Mouse (Mus musculus): ENCODE measurements at regions not wholly inside any gene's neighbourhood (a gene's known extent, or its start where the extent isn't known, plus 50 kb on each side); places are given as distances from the start of the nearest gene placed in this dataset.

DNA sequence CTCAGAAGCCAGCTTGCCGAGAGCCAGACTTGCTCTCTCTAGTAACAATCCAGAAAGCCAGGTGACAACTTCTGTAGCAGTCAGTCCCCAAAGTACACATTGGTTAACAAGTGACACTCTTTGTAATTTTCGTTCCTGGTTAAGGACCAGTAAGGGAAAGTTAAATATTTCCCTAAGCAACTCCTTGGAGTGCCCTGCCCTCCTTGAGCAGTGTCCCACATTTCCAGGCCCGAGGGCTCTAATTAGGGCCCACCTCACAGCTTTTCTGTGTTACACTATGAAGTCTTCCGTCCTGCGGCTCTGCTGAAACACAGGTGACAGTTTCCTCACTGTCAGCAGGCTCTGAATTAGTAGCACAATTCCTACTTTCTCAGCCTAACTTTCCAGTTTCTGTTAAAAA is 194.9 kb downstream of the Fam169b start:
- H3K9me3 ChIP-seq = no peaks in the 10 kb centered on the region
- WGBS = 78% methylated on average over 5 of the region's 5 CpGs
- no peak for DNase-seq (ENCODE audit: low spot score)
- no peaks in the 10 kb centered on the region for H3K36me3 ChIP-seq
- no peaks in the 10 kb centered on the region for H3K27me3 ChIP-seq (ENCODE audit: insufficient read depth, poor library complexity, severe bottlenecking)
- no peak overlapping the region for H3K27ac ChIP-seq
- peaks cover 23% of the 10 kb centered on the region for H3K4me1 ChIP-seq
- no peak overlapping the region for H3K4me3 ChIP-seq

DNA sequence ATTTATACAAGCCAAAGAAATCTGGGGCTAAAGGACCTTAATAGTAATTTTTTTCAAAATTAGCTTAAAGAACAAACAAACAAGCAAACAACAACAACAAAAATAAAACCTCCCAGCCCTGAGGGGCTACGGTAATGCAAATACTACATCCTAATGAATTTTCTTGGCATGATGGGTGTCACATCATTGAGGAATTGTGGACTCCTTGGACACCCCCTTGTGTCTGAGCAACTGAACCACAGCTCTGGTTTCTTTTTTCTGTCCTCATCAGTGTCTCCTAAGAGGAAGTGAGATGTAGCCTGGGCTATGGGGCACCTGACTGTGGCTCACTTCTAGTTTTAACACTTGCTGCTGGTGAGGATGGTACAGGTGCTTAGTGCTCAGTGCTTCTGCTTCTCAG is 184.2 kb downstream of the Fam169b start:
- Histone ChIP-seq H3K4me3 (no peak overlapping the region), H3K36me3 (no peaks in the 10 kb centered on the region), H3K27me3 (ENCODE audit: insufficient read depth, poor library complexity, severe bottlenecking) (no peaks in the 10 kb centered on the region), H3K9me3 (no peaks in the 10 kb centered on the region), H3K27ac (no peak overlapping the region), H3K4me1 (peaks cover 6% of the 10 kb centered on the region)
- DNase-seq (ENCODE audit: low spot score) = no peak
- WGBS = 89% methylated on average over 1 of the region's 1 CpGs

DNA sequence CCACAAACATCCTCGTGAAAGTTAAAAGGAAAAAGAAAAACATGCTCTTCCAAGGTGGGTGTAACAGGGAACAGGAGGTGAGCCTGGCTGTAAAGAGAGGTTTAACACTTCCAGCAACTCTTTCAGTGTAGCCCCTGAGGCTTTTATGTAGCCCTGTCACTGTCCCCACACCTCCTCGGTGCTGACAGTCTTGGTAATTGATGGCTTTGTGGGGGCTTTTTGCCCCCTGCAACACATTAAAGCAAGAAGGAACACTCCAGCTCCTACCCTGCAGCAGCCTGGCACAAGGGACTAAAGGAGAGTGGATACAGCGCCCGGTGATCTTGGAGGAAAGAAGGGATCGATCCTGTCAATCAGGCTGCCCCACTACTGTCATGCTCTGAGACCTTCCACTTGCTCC is 181.8 kb downstream of the Fam169b start:
- DNase-seq (ENCODE audit: low spot score) = no peak
- no peak overlapping the region for H3K27ac ChIP-seq
- no peaks in the 10 kb centered on the region for H3K27me3 ChIP-seq (ENCODE audit: insufficient read depth, poor library complexity, severe bottlenecking)
- H3K36me3 ChIP-seq = no peaks in the 10 kb centered on the region
- H3K4me1 ChIP-seq = peaks cover 6% of the 10 kb centered on the region
- no peak overlapping the region for H3K4me3 ChIP-seq
- H3K9me3 ChIP-seq = no peaks in the 10 kb centered on the region
- 27% methylated on average over 5 of the region's 5 CpGs for WGBS

- H3K4me3 ChIP-seq = no peak overlapping the region
- H3K9me3 ChIP-seq = no peaks in the 10 kb centered on the region
- no peaks in the 10 kb centered on the region for H3K36me3 ChIP-seq
- no peaks in the 10 kb centered on the region for H3K27me3 ChIP-seq (ENCODE audit: insufficient read depth, poor library complexity, severe bottlenecking)
- no peak for DNase-seq (ENCODE audit: low spot score)
- WGBS = 88% methylated on average over 8 of the region's 8 CpGs
- no peak overlapping the region for H3K27ac ChIP-seq
- H3K4me1 ChIP-seq = peaks cover 6% of the 10 kb centered on the region
Observed at GRCm38 (mm10) chr7:68453028-68453692, 179.5 kb downstream of the Fam169b start.

GRCm38 (mm10) chr7:68444426-68445095 is 170.9 kb downstream of the Fam169b start:
- Histone ChIP-seq H3K27ac (no peak overlapping the region), H3K4me1 (no peaks in the 10 kb centered on the region), H3K9me3 (no peaks in the 10 kb centered on the region), H3K27me3 (ENCODE audit: insufficient read depth, poor library complexity, severe bottlenecking) (no peaks in the 10 kb centered on the region), H3K4me3 (no peak overlapping the region), H3K36me3 (no peaks in the 10 kb centered on the region)
- DNase-seq (ENCODE audit: low spot score) = no peak
- 79% methylated on average over 11 of the region's 11 CpGs for WGBS

DNA sequence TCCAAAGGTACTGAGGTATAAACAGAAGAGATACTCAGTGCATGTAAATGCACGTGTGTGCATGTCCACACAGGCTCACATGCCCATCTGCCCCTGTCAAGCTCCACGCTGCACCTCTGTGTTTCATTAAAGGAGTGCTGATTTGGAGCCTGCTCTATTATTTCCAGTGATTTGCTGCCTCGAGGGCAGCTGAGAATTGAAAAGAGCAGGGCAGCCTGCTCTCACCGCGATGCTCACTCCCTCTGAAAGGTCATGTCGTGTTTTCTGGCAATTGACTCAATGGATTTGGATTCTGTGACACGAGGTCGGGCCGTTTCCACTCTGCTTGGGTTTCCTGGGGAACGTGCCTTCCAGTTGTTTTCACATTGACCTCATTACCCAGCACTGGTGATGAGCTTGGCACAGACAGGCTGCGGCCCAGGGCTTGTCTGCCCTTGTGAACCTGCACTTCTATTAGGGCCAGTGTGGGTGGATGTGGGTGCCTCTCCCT is 167.1 kb downstream of the Fam169b start:
- WGBS = 68% methylated on average over 11 of the region's 11 CpGs

GRCm38 (mm10) chr7:68428946-68429345 is 155.3 kb downstream of the Fam169b start:
- Histone ChIP-seq H3K27me3 (ENCODE audit: insufficient read depth, poor library complexity, severe bottlenecking) (no peaks in the 10 kb centered on the region), H3K36me3 (no peaks in the 10 kb centered on the region), H3K27ac (no peak overlapping the region), H3K9me3 (no peaks in the 10 kb centered on the region), H3K4me3 (no peak overlapping the region), H3K4me1 (no peaks in the 10 kb centered on the region)
- DNase-seq (ENCODE audit: low spot score) = no peak
- 55% methylated on average over 4 of the region's 4 CpGs for WGBS

More for the DNA sequence above, 167.1 kb downstream of the Fam169b start:
- H3K36me3 ChIP-seq = no peaks in the 10 kb centered on the region
- no peak overlapping the region for H3K27ac ChIP-seq
- H3K4me3 ChIP-seq = no peak overlapping the region
- H3K9me3 ChIP-seq = no peaks in the 10 kb centered on the region
- DNase-seq (ENCODE audit: low spot score) = no peak
- H3K27me3 ChIP-seq (ENCODE audit: insufficient read depth, poor library complexity, severe bottlenecking) = no peaks in the 10 kb centered on the region
- H3K4me1 ChIP-seq = no peaks in the 10 kb centered on the region

GRCm38 (mm10) chr7:68415890-68416289 is 142.3 kb downstream of the Fam169b start:
- no peak for DNase-seq (ENCODE audit: low spot score)
- 0 out of 2 replicates have a peak, but pooled peaks cover 6% of the 10 kb centered on the region for H3K4me1 ChIP-seq
- H3K4me3 ChIP-seq = no peak overlapping the region
- WGBS = 81% methylated on average over 7 of the region's 7 CpGs
- no peak overlapping the region for H3K27ac ChIP-seq
- H3K9me3 ChIP-seq = no peaks in the 10 kb centered on the region
- H3K36me3 ChIP-seq = no peaks in the 10 kb centered on the region
- H3K27me3 ChIP-seq (ENCODE audit: insufficient read depth, poor library complexity, severe bottlenecking) = no peaks in the 10 kb centered on the region

DNA sequence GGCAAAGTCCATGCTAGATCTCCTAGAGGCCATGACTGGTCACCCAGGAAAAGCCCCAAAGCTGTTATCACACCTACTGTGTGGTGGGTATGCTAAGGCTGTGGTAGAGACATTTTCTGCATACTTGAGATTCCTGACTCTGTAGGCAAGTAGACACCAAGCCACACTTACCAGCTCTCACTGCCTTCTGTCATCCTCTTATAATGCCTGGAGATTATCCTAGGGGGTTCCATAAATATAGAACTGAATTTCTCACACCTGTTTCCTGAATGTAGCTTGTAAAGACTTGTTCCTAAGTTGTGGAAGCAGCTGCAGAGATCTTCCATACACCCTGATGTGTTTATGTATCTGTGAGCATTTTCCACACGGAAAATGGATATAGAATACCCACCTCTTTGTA is 139.1 kb downstream of the Fam169b start:
- 55% methylated on average over 1 of the region's 1 CpGs for WGBS
- Histone ChIP-seq H3K27me3 (ENCODE audit: insufficient read depth, poor library complexity, severe bottlenecking) (no peaks in the 10 kb centered on the region), H3K4me1 (0 out of 2 replicates have a peak, but pooled peaks cover 6% of the 10 kb centered on the region), H3K27ac (no peak overlapping the region), H3K36me3 (no peaks in the 10 kb centered on the region), H3K9me3 (no peaks in the 10 kb centered on the region), H3K4me3 (no peak overlapping the region)
- no peak for DNase-seq (ENCODE audit: low spot score)
